Mouse (Mus musculus): ENCODE data around the gene Elf4.
"Not testable (repeated sequence)": the region's sequence is repeated elsewhere in the genome, so short reads cannot be mapped to it uniquely, and the experiment has no call there.

The Elf4 gene

DNA sequence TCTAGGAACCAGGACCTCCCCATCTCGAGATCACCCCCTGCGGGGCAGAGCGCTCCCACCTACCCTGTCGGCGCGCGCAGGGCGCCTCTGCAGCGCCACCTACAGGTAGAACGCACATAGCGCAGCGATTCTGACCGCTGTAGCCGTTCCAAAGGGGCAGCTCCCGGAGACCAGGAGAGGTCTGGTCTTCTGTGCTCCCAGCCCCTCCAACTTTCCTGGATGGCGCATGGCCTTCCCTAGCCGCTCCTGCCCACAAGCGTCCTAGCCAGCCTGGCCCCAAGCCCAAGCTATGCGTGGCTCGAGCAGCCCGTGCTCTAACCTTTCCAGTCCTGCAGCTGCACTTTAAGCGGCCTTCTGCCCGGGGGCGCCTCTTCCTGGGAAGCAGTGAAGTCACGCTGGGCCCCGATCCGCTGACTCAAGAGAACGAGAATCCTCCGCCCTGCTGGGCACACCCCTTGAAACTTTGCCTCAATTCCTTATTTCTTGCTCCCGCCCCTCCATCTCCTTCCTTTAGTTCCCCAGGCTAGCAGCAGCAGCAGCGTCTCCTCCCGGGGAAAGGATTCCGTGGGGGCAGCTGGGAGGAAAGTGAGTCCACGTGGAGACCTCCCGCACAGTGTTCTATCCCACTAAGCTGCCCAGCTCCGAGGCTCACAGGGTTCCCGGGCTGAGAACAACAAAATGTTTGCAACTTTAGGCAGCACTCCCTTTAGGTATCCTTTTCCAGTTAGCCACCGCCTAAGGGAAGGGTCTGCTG lies at the start of gene Elf4:
TSS of gene Elf4 (minus strand) at position 379 of the 754 bp plus-strand sequence.
- peak; percentile 18 for DNase-seq

DNA sequence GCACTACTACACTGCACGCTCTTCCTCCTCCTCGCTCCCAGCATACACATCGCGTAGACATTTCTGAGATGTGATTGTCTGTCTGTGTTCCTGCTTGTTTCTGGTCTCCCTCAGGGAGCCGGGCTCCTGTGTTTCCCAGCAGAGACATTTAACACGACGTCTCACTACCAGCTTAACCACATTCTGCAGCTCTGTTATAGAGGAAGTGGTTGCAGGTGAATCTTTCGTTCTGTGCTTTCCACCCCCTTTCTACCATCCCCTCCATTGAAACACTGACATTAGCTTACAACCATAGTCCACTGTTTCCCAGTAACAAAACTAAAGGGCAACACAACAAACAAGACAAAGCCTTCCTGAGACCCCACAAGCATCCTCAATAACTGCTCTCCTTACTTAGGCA lies 30.8 kb upstream of the Elf4 start:
- no peak for DNase-seq

DNA sequence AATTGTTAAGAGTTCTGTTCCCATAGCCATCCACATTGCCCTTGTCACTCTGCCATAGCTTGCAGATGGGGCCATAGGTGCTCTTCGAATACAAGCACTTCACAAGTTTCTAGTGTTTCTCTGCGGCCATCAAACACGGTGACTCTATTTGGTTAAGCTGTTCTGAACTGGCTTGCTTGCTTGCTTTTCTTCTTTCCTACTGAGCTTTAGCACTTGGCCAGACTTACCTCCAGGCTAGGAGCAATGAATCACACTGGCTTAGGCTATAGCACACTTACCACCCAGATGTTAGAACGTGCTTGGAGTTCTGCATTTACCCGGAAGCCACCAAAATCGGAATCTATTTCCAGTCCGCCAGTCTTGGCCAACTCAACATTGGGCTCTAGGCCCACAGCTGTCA lies 18.8 kb upstream of the Elf4 start:
- no peak for DNase-seq

DNA sequence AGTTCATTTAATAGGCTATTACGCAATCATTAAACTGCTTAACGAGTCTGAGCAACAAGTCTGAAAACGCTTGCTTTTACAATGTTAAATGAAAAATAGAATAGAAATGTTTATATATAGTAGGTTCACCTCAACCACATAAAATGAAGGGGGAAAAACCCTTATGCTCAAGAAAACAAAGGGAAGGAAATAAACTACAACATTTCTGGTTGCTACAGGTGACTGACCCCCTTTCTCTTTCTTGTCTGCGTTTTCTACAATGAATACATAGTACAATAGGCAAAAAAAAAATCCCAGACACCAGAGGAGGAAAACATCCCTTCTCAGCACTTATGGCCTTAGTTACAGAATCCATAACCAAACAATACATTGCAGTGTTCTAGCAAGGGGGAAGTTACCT lies 18.2 kb upstream of the Elf4 start:
- no peak for DNase-seq

- DNase-seq: no peak
Observed at GRCm38 (mm10) chrX:48467355-48467946, 4.5 kb upstream of the Elf4 start.

DNA sequence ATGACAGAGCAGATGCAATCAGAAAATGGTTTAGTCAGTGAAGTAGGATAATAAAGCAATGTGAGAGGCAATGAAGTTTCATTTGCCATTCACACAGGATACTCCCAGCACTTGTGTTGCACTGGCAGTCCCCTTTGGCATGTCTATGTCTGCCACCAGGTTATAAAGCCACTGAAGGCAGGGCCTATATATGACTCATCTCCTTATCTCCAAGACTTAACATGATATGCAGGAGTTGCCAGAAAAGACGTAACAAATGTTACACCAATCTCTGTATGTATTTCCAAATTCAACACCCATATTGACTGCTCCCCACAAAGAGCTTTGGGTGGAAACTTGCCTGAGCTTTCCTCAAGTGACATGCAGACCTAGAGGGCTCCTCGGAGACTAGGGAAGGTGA lies 3.2 kb upstream of the Elf4 start:
- DNase-seq: no peak

- no peak for DNase-seq
Observed at GRCm38 (mm10) chrX:48464436-48464835, 1.5 kb upstream of the Elf4 start.

GRCm38 (mm10) chrX:48463636-48464035 lies 704 bp upstream of the Elf4 start:
- no peak for DNase-seq

DNA sequence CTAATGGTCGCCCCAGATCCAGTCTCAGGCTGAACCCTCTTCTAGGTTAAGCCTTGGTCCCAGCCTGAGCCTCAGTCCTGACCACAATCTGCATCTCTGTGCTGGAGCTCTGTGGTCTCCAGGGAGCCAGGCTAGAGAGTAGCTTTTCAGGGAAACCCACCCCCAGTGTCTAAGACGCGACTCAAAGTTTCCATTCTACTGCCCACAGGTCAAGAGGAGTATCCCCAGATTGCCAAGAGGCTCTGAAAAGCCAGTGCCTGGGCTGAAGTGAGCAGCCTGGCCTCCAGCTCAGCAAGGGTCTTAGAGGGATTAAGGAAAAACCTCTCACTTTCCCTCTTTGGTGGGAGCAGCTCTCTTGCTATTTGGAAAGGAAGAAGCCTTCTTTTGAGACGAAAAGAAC lies 635 bp downstream of the Elf4 start:
- no peak for DNase-seq

DNA sequence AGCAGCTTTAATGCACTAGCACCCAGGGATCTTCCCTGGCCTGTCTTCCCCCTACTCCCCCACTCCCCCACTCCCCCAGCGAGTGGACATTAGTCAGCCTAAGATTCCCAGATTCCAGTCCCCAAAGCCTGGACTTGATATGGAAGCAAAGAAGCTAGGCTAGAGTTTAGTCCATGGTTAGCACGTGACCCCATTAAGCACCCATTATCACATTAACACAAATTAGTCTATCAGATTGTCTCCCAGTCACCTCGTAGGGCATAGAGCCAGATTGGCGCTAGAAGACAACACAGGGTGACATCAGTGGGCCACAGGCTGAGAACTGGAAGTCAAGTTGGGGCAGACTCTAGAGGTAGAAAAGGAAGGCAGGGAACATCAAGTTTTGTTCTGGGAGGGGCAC lies 1.9 kb downstream of the Elf4 start:
- no peak for DNase-seq

DNA sequence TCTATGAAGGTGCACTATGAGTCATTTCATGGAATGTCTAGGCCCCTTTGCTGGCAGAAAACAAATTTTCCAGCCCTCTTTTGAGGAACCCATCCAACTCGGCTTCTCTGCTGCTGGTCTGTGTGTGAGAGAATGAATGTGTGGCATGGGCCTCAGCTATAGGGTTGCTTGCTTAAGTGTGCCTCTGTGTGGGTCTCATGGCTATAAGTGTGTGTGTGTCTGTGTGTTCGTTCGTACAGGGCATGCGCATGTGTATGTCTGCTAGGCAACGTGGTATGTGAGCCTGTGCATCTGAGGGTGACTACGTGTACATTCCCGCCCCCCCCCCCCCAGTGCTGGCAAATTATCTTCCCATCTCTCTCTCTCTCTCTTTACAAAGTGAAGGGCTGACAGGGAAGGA lies 2.4 kb downstream of the Elf4 start:
- DNase-seq: no peak

- DNase-seq: no peak
Observed at GRCm38 (mm10) chrX:48456956-48457355, 6.0 kb downstream of the Elf4 start.

DNA sequence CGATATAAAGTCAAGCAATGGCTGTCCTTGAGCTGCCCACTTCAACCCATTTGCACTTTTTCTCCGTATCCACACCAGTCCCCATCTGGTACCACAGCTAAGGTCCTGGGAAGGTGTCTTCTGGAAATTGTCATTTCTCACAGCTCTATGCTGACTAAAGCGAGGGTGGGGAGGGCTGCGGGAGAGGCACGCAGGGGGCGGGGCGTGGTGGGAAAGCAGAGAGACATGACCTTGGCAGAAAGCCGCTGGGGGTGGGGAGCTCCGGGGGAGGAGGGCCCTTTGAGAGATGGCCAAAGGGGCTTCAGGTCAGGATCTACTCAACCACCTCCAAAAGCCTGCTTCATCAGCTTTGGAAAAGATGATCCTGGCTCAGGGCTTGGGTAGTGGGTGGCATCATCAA lies 7.9 kb downstream of the Elf4 start:
- DNase-seq: no peak

DNA sequence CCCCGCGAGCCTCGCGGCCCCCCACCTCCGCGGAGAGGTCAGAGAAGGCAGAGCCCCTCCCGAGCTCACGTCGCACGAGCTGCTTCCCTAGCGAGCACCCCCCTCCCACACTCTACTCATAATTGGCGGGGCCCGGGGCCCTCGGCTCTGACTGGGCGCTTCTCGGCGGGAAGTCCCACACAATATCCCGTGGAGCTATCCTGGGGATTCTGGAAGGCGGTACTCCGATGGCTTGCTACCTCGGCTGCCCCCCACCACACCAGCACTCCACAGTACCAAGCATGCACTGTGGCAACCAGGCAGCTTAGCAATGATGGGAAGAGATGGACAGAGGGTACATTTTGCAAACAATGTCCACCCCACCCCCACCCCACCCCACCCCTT lies 8.4 kb downstream of the Elf4 start:
- DNase-seq: no peak

GRCm38 (mm10) chrX:48453736-48454494 lies 9.0 kb downstream of the Elf4 start:
- no peak for DNase-seq

GRCm38 (mm10) chrX:48452931-48453673 lies 9.8 kb downstream of the Elf4 start:
- DNase-seq: no peak

GRCm38 (mm10) chrX:48452231-48452890 lies 10.6 kb downstream of the Elf4 start:
- DNase-seq: no peak

- no peak for DNase-seq
Observed at GRCm38 (mm10) chrX:48449646-48450045, 13.3 kb downstream of the Elf4 start.

DNA sequence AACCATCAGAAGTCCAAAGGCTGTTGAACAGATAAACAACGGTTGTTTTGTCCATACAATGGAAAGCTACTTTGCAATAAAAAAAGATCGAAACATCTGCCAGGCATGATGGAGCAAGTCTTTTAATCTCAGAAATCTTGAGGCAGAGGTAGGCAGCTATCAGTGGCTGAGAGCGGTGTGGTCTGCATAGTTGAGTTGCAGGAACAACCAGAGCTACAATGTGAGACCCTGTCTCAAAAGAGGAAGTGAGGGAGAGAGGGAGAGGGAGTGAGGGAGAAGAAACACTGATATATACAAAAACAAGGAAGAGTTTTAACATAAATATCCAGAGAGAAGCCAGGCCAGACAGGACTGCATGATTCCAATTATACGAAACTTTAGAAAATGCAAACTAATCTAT lies 18.3 kb downstream of the Elf4 start:
- DNase-seq: no peak

DNA sequence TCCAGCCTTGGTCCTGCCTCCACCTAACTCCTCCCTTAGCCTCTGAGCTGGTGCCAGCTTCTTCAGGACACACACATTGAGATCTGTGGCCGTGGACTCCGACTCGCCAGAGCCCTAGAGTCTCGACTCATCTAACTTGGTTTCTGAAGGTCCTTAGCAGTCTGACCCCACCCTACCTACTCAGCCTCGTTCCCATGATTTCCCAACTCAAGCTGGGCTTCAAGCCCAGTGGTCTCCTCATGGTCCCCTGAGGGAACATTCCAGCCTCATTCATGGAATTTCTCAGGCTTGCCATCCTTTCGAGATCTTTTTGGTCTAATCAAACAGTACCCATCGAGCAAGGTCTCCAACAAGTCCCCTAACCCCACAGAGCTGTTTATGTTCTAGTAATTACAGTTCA lies 21.0 kb downstream of the Elf4 start:
- no peak for DNase-seq

DNA sequence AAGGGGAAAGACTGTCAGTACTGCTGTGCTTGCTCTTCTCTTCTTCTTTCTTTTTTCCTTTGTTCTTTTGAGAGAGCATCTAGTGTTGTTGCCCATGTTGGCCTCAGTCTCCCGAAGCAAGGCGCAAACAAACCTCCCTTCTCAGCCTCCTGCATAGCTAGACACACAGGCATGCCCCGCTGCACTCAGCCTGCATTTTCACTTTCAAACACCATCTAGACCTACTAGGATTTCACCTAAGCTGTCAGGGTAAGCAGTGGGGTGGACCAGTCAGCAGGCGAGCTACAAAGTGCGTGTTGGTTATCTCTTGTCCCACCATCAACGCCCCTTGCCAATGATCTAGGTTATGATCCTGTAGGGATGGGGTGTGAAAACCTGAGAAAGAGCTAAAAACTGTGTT lies 21.4 kb downstream of the Elf4 start:
- DNase-seq: no peak

DNA sequence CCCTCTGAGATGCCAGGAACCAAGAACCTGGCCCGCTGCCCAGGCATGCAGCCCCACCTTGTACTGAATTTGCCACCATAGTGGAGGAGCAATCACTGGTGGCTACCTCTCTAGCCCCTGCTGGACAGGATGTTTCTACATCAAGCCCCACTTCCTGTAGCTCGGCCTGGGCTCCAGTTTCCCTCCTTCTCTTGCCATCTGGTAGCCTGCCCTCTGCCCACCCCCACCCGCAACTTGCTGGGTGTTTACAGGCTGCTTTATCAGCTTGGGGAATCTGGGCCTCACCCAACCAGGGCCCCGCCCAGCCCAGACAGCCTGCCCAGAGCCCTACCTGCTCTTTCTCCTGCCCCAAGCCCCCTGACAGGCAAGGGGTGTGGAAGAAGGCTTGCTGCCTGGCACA lies 23.9 kb downstream of the Elf4 start:
- no peak for DNase-seq

DNA sequence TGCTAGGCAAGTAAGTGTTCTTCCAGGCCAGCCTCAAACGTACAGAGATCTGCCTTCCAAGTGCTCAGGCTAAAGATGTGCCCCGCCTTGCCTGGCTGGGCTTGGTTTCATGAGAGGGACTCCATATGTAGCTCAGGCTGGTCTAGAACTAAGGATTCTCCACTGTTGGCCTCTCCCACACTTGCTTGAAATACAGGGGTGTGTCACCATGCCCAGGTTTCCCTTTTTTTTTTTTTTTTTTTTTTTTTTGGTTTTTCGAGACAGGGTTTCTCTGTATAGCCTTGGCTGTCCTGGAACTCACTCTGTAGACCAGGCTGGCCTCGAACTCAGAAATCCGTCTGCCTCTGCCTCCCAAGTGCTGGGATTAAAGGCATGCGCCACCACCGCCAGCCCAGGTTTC lies 26.9 kb downstream of the Elf4 start:
- not testable (repeated sequence) for DNase-seq
